Mouse (Mus musculus) myocyte (in vitro differentiated cells): ENCODE measurements around the gene Itgb1bp2.

Experiments
- CEBPB ChIP-seq: IDR thresholded peaks from 2 replicates; pipeline ENCODE4 v1.6.1; 2011; ENCODE audit warnings: mild to moderate bottlenecking, moderate library complexity; ENCODE audit not compliant: poor library complexity, insufficient read depth, severe bottlenecking
- E2F4 ChIP-seq: IDR thresholded peaks from one replicate; pipeline ENCODE4 v1.6.1; 2011; ENCODE audit warnings: mild to moderate bottlenecking, control low read depth, moderate library complexity; ENCODE audit not compliant: insufficient read depth
- MAX ChIP-seq: IDR thresholded peaks from one replicate; pipeline ENCODE4 v1.6.1; 2011; ENCODE audit warnings: low read depth, mild to moderate bottlenecking, control low read depth
- MYOG ChIP-seq, 3 experiments: IDR thresholded peaks; one replicate each; pipeline ENCODE4 v1.6.1; 2011; ENCODE audit warnings: control low read depth in 2 of 3, low read depth in 2 of 3, mild to moderate bottlenecking in 2 of 3; ENCODE audit not compliant: insufficient read length in 2 of 3, control insufficient read depth in 1 of 3, insufficient read depth in 1 of 3
- POLR2A ChIP-seq: IDR thresholded peaks from one replicate; pipeline ENCODE4 v1.6.1; 2011; ENCODE audit warnings: low read depth, mild to moderate bottlenecking, control low read depth, moderate library complexity; ENCODE audit not compliant: insufficient read length
- POLR2AphosphoS2 ChIP-seq: IDR thresholded peaks from one replicate; pipeline ENCODE4 v1.6.1; 2011; ENCODE audit warnings: low read depth, control low read depth; ENCODE audit not compliant: insufficient read length
- REST ChIP-seq: IDR thresholded peaks from one replicate; pipeline ENCODE4 v1.6.1; 2011; ENCODE audit warnings: mild to moderate bottlenecking, control low read depth, moderate library complexity; ENCODE audit not compliant: insufficient read depth, insufficient read length
- TCF12 ChIP-seq: IDR thresholded peaks from one replicate; pipeline ENCODE4 v1.6.1; 2011; ENCODE audit warnings: mild to moderate bottlenecking, control low read depth; ENCODE audit not compliant: poor library complexity, insufficient read depth, severe bottlenecking
- TCF3 ChIP-seq: IDR thresholded peaks from one replicate; pipeline ENCODE4 v1.6.1; 2011; ENCODE audit warnings: low read depth, control low read depth; ENCODE audit not compliant: insufficient read length
- USF1 ChIP-seq: IDR thresholded peaks from one replicate; pipeline ENCODE4 v1.6.1; 2011; ENCODE audit warnings: low read depth, mild to moderate bottlenecking, control low read depth, moderate library complexity

- TF ChIP-seq POLR2A (no peak), REST (no peak), TCF12 (no peak), MAX (no peak), USF1 (no peak), CEBPB (no peak), MYOG (IDR thresholded peaks at IDR 0.05; ENCODE audit: control insufficient read depth in 1 of 3, insufficient read depth in 1 of 3, insufficient read length in 2 of 3, low read depth in 2 of 3) (no peak), TCF3 (no peak), E2F4 (no peak), POLR2AphosphoS2 (no peak)
These were observed 23.3 kb downstream of the Itgb1bp2 start for GRCm38 (mm10) chrX:101472202-101472601.
